Mouse (Mus musculus) kidney, embryonic 15.5 days (tissue): ENCODE results near the gene Pdlim7. TPM values are rescaled to one million over a fixed set of nuclear protein-coding genes. Genes with fewer than 3 reads are reported as not detected.

ENCODE experiments used
- ATAC-seq: fragments of 200-750 bp; cut with Nextera tagmentation; replicated peaks from 2 replicates; pipeline ENCODE4 v1.8.0; 2017; ENCODE audit warnings: moderate TSS enrichment; ENCODE audit not compliant: low FRiP score
- H3K27ac ChIP-seq: fragments of 300-500 bp; sonication (generic); 2 replicates; pipeline ENCODE4 v1.5.1; 2015; ENCODE audit warnings: mild to moderate bottlenecking, inconsistent platforms
- H3K27me3 ChIP-seq: fragments of 300-500 bp; sonication (generic); 2 replicates; pipeline ENCODE4 v1.6.1; 2015; ENCODE audit warnings: inconsistent platforms
- H3K36me3 ChIP-seq: fragments of 300-500 bp; sonication (generic); 2 replicates; pipeline ENCODE4 v1.6.1; 2015; ENCODE audit warnings: inconsistent platforms
- H3K4me1 ChIP-seq: fragments of 300-500 bp; sonication (generic); 2 replicates; pipeline ENCODE4 v1.6.1; 2015; ENCODE audit warnings: inconsistent platforms
- H3K4me2 ChIP-seq: fragments of 300-500 bp; sonication (generic); 2 replicates; pipeline ENCODE4 v1.6.1; 2015; ENCODE audit warnings: moderate library complexity, mild to moderate bottlenecking, inconsistent platforms
- H3K4me3 ChIP-seq: fragments of 300-500 bp; sonication (generic); replicated peaks from 2 replicates; pipeline ENCODE4 v1.5.1; 2015; ENCODE audit warnings: mild to moderate bottlenecking, inconsistent platforms
- H3K9ac ChIP-seq: fragments of 300-500 bp; sonication (generic); 2 replicates; pipeline ENCODE4 v1.6.1; 2015; ENCODE audit warnings: mild to moderate bottlenecking, inconsistent platforms
- H3K9me3 ChIP-seq: fragments of 300-500 bp; sonication (generic); replicated peaks from 2 replicates; pipeline ENCODE4 v1.6.1; 2016; ENCODE audit warnings: inconsistent platforms
- WGBS: fragments of 180-500 bp; shearing (Covaris S2); methylation state at CpG from one replicate; pipeline ENCODE4 v1.1.7; 2015; ENCODE audit warnings: mixed read lengths; 5-methylcytosine and 5-hydroxymethylcytosine counted together
- polyA plus RNA-seq: library from polyadenylated mRNA; unstranded; fragments of >200 nt; fragmentation: Nextera tagmentation; extraction: Ambion mirVana; gene quantifications from 2 replicates; pipeline ENCODE4 v1.2.1, GENCODE M21; 2015

Gene Pdlim7
- polyA plus RNA-seq, 1 experiment from 2014 or later = 169 TPM

DNA sequence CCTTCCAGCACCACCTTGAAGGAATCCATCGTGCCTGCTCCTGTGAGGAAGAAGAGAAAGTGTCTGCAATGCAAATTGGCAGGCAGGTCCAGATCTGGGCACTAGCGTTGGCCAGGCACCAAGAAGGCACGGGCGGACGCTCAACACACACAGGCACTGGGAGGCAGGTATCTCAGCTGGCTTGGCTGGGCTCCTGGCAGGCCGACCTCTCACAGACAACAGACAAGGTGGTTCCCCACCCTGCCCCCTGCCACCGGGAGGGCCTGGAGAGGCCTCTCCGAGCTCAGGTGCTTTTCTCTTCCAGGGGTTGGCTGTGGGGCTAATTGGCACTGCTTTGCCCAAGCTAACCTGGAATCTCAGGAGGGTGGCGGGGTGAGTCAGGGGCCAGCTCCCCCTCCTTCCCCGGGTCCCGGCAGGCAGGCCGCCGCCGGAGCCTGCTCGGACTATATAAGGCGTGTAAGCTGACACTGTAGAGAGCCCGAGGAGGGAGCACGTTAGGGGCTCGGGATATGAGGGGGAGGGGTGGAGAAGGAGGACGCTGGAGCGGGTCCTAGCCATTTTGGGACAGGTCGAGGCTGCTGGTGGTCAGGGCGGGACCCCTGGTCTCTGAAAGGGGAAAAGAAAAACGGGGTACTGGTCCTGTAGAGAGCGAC lies 971 bp downstream of the Pdlim7 start:
- Histone ChIP-seq H3K27ac (peak overlapping the region; percentile 94), H3K4me3 (peak overlapping the region; percentile 89), H3K36me3 (peaks cover 30% of the 10 kb centered on the region), H3K4me1 (peaks cover 37% of the 10 kb centered on the region), H3K9me3 (no peaks in the 10 kb centered on the region), H3K27me3 (peaks cover 8% of the 10 kb centered on the region; the same call in 1 of the 2 replicates), H3K9ac (peak overlapping the region; percentile 82), H3K4me2 (peak overlapping the region; percentile 89)
- 2% methylated on average over 25 of the region's 25 CpGs for WGBS
- ATAC-seq = peak; percentile 69

DNA sequence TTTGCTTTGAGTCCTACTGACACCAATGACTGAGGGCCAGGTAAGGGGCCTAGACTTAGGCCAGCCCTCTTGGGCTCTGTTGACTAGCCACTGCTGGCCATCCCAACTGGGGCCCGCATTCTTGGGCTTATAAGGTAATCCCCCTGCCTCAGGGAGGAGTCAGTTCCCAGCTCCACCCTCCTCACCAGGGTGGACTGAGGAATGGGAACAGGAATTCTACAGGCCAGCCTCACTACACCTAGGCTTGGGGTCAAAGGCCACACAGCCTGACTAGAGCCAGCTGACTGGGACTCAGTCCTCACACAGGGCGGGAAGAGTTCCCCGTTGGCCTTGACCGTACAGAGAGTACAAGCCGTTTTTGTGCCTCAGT lies 2.0 kb downstream of the Pdlim7 start:
- ATAC-seq = no peak
- no peak overlapping the region for H3K9ac ChIP-seq
- 35% methylated on average over 5 of the region's 5 CpGs for WGBS

DNA sequence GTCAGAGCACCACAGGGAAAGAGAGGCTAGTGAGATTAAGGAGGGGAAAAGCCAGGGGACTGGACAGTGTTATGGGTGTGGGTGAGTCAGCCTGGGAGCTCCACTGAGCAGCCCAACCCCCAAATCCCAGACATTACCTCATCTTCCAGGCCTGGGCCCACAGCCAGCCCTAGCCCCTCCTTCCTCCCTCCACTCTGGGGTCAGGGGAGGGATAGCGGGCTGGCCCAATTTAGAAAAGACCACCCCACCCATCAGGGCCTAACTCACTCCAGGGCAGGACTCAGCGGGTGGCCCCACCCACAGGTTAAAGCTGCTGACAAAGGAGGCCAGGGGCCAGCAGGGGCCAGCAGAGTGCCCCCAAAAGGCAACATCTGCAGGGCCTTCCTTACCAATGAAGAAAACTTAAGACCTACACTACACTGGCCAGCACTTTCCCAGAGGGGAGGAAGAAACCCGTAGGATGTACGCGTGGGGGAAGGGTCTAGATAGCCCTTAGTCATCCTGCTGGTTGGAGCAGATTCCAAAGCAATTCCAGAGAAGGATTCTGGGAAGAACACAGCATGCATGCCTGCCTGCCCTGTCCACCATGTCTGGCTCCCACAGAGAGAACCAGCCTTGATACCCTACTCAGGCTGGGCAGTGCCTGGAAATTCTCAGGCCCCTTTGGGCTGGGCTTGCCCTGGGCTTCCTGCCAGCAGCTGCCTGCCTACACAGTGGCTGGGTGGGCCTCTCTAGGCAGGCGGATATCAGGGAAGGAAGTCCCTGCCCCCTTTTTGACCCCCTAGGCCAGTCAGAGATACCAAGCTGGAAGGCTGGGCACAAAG lies 2.6 kb downstream of the Pdlim7 start:
- Histone ChIP-seq H3K4me1 (peaks cover 37% of the 10 kb centered on the region), H3K9ac (no peak overlapping the region), H3K27ac (peak overlapping the region; percentile 94), H3K4me3 (peak overlapping the region; percentile 89), H3K9me3 (no peaks in the 10 kb centered on the region), H3K27me3 (peaks cover 8% of the 10 kb centered on the region; the same call in 1 of the 2 replicates), H3K36me3 (peaks cover 46% of the 10 kb centered on the region), H3K4me2 (peak overlapping the region; percentile 89)
- peak; percentile 82 for ATAC-seq
- WGBS = 14% methylated on average over 6 of the region's 6 CpGs

More for the DNA sequence above, 2.0 kb downstream of the Pdlim7 start:
- Histone ChIP-seq H3K27me3 (peaks cover 8% of the 10 kb centered on the region; the same call in 1 of the 2 replicates), H3K4me2 (peak overlapping the region; percentile 89), H3K9me3 (no peaks in the 10 kb centered on the region), H3K4me1 (peaks cover 37% of the 10 kb centered on the region), H3K4me3 (peak overlapping the region; percentile 89), H3K27ac (peak overlapping the region; percentile 94), H3K36me3 (peaks cover 40% of the 10 kb centered on the region)

DNA sequence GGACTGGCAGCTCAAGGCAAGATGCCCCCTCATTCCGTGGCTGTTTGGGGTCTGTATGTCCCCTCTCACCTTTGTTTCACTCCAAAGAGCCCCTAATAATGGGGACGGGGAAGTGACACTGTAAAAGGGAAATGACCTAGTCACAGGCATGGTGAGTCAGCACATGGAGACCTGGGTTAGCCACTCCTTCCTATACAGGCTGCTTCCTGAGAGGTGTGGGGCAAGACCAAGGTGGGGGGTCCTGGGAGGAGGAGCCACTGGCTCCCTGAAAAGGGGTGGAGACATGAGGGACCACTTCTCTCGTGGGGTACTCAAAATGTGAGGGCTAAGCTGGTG lies 3.2 kb downstream of the Pdlim7 start:
- peak overlapping the region; percentile 89 for H3K4me2 ChIP-seq
- ATAC-seq = no peak
- peak overlapping the region; percentile 89; the same call in 1 of the 2 replicates for H3K4me3 ChIP-seq
- peaks cover 6% of the 10 kb centered on the region; the same call in 1 of the 2 replicates for H3K27me3 ChIP-seq
- H3K4me1 ChIP-seq = peaks cover 37% of the 10 kb centered on the region
- 26% methylated on average over 3 of the region's 3 CpGs for WGBS
- no peaks in the 10 kb centered on the region for H3K9me3 ChIP-seq
- H3K9ac ChIP-seq = no peak overlapping the region
- peaks cover 52% of the 10 kb centered on the region for H3K36me3 ChIP-seq
- H3K27ac ChIP-seq = peak overlapping the region; percentile 94

DNA sequence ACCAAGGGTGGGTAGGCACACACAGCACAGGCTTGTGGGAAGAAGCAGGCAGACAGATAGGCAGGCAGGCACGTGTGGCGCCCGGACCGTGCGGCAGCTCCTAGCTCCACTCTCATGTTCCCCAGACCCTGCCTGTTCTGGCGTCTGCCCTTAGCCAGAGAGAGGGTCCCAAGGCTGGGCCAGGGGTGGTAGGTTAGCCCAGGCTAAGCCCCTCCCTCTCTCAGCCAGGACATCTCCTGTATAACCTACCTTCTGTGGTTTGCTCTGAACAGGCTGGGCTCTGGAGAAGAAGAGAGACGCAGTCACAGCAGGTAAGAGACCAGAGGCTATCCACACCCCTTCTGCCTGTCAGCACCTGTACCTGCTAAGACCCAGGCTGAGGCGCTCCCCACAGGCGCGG lies 4.9 kb downstream of the Pdlim7 start:
- no peaks in the 10 kb centered on the region for H3K9me3 ChIP-seq
- peaks cover 70% of the 10 kb centered on the region for H3K36me3 ChIP-seq
- H3K4me3 ChIP-seq = no peak overlapping the region
- peaks cover 33% of the 10 kb centered on the region for H3K4me1 ChIP-seq
- H3K27ac ChIP-seq = no peak overlapping the region
- no peak overlapping the region for H3K9ac ChIP-seq
- H3K27me3 ChIP-seq = no peaks in the 10 kb centered on the region
- no peak overlapping the region for H3K4me2 ChIP-seq
- 95% methylated on average over 10 of the region's 10 CpGs for WGBS
- no peak for ATAC-seq

DNA sequence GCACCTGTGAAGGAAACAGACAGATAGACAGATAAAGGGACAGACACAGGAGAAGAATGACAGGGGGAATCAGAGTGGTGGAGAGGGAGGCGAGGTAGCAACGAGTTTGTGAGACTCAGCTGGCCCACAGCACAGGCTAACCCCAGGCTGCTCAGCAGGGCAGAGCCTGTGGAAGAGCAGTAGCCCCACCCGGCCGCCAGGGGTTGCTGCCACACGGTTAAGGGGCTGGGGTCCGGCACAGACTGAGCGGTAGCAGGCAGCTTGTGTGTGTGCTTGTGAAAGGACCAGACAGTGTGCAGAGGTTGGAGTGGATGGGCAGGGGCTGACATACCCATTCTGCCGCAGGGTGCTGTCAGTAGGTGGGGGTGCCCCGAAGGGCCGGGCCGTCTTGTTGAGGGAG lies 5.6 kb downstream of the Pdlim7 start:
- Histone ChIP-seq H3K4me3 (no peak overlapping the region), H3K4me2 (no peak overlapping the region), H3K4me1 (peaks cover 31% of the 10 kb centered on the region), H3K27ac (no peak overlapping the region), H3K27me3 (no peaks in the 10 kb centered on the region), H3K9me3 (no peaks in the 10 kb centered on the region), H3K36me3 (peaks cover 76% of the 10 kb centered on the region), H3K9ac (no peak overlapping the region)
- 71% methylated on average over 11 of the region's 11 CpGs for WGBS
- ATAC-seq = no peak

DNA sequence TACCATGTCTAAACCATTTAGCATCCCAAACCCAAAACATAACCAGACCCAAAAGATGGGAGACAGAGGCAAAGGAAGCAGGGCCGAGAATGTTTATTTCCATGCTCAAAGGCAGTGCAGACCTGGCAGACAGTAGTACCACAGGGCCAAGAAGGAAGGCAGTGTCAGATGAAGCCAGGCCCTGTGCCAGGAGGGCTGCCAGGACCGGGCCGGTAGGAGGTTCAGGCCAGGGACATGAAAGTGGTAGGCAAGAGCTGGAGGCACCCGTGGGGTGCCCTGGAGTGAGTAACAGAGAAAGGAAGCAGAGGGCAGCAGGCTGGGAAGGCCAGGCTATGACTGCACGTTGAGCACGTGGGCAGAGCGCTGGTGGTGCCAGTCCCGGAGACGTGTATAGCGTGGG lies 6.8 kb downstream of the Pdlim7 start:
- H3K27ac ChIP-seq = no peak overlapping the region
- no peak for ATAC-seq
- 94% methylated on average over 10 of the region's 10 CpGs for WGBS
- no peaks in the 10 kb centered on the region for H3K9me3 ChIP-seq
- H3K4me2 ChIP-seq = no peak overlapping the region
- H3K4me3 ChIP-seq = no peak overlapping the region
- peaks cover 21% of the 10 kb centered on the region for H3K4me1 ChIP-seq
- no peak overlapping the region for H3K9ac ChIP-seq
- peaks cover 88% of the 10 kb centered on the region for H3K36me3 ChIP-seq
- H3K27me3 ChIP-seq = no peaks in the 10 kb centered on the region

DNA sequence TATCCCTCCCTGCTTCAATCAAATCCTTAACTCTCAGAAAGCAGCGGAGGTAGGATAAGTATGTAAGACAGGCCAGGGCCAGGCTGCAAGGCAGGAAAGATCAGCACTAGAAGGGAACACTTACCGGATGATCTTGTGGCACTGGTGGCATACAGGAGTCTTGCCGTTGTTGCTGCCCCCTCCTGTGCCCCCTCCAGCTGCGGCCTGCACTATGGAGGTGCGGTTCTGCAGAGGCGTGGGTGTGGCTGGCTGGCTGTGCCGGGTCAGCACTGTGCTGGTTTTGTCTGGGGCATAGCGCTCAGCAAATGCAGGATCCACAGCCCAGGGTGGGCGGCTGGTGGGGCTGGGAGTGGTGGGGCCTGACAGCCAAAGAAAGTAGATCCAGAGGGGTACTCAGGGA lies 7.7 kb downstream of the Pdlim7 start:
- H3K4me3 ChIP-seq = no peak overlapping the region
- no peak for ATAC-seq
- no peak overlapping the region for H3K4me2 ChIP-seq
- no peaks in the 10 kb centered on the region for H3K9me3 ChIP-seq
- peaks cover 13% of the 10 kb centered on the region for H3K4me1 ChIP-seq
- 91% methylated on average over 9 of the region's 9 CpGs for WGBS
- no peak overlapping the region for H3K27ac ChIP-seq
- H3K36me3 ChIP-seq = peaks cover 97% of the 10 kb centered on the region
- H3K9ac ChIP-seq = no peak overlapping the region
- H3K27me3 ChIP-seq = no peaks in the 10 kb centered on the region

DNA sequence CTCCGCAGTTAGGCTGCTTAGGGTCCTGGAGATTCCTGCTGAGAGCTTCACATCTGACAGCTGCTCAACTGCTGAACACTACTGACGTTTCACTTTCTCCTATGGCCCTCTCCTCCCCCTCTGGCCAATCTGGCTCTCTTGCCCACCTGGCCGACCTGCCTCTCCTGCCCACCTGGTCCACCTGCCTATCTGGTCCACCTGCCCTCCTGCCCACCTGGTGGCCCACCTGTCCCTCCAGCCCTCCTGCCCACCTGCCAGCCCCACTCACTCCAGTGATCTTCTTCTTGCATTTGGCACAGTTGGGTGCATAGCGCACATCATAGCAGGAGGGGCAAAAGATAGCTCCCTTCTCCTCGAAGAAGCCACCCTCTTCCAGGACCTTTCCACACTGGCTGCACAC lies 9.1 kb downstream of the Pdlim7 start:
- Histone ChIP-seq H3K4me2 (no peak overlapping the region), H3K27ac (no peak overlapping the region), H3K27me3 (no peaks in the 10 kb centered on the region), H3K4me3 (no peak overlapping the region), H3K9me3 (no peaks in the 10 kb centered on the region), H3K4me1 (no peaks in the 10 kb centered on the region), H3K9ac (no peak overlapping the region), H3K36me3 (peaks cover 100% of the 10 kb centered on the region)
- WGBS = 83% methylated on average over 5 of the region's 5 CpGs
- no peak for ATAC-seq

DNA sequence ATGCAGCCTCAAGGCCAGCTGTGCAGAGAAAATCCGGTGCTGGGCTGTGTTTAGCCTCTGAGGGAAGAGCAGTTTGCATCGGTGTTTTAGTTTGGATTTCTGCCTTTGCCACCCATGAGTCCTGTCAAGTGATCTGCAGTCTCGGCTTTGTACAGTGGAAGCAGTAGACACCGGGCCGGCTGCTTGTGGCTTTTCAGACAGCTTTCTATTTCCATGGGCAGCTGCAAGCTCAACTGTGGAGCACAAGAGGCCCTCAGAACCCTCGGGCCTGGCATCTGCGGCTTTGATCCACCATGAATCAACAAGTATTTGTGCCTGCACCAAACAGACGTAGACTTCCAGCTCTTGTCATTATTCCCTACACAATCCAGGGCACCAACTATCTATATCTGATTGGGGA lies 11.1 kb downstream of the Pdlim7 start:
- Histone ChIP-seq H3K27me3 (no peaks in the 10 kb centered on the region), H3K27ac (no peak overlapping the region), H3K9me3 (no peaks in the 10 kb centered on the region), H3K4me3 (no peak overlapping the region), H3K4me1 (no peaks in the 10 kb centered on the region), H3K9ac (no peak overlapping the region), H3K36me3 (peaks cover 98% of the 10 kb centered on the region), H3K4me2 (no peak overlapping the region)
- ATAC-seq = no peak
- WGBS = 93% methylated on average over 8 of the region's 8 CpGs

DNA sequence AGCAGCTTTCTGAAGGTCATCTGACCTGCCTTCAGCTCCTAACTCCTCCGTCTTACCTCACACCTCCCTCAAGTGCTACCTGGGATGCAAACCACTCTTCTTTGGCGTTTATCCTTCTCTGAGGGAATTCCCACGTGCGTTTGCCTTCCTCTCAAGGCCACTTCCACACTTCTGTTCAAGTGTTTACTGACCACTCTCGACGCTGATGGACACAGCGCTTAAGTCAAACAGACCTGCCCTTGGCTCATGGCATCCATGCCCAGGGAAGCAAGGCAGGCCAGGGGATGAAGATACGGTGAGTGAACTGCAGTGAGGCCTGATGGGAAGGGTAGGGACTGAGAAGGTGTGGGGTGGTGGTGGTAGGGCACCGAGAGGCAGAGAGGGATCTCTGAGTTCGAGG lies 12.9 kb downstream of the Pdlim7 start:
- peaks cover 6% of the 10 kb centered on the region; the same call in 1 of the 2 replicates for H3K4me1 ChIP-seq
- no peak for ATAC-seq

DNA sequence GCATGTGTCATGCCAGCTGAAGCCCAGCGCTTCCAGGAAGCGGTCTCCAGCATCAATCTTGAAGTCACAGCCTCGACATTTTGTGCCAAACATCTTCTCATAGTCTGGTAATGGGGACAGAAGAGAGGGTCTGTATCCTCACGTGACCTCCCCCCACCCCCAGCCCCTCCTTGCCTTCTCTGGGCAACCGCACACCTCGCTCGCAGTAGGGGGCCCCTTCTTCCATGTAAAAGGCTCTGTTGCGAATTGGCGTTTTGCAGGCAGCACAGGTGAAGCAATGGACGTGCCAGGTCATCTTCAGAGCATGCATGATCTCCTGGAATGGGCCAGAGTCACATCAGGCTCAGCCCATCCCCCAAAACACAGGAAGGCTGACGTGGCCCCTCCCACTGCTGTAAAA lies 14.6 kb downstream of the Pdlim7 start:
- Histone ChIP-seq H3K36me3 (peaks cover 74% of the 10 kb centered on the region), H3K9me3 (no peaks in the 10 kb centered on the region), H3K27ac (no peak overlapping the region), H3K4me1 (peaks cover 17% of the 10 kb centered on the region), H3K4me3 (no peak overlapping the region), H3K27me3 (no peaks in the 10 kb centered on the region), H3K4me2 (no peak overlapping the region), H3K9ac (no peak overlapping the region)
- 65% methylated on average over 11 of the region's 11 CpGs for WGBS
- ATAC-seq = no peak

More for the DNA sequence above, 12.9 kb downstream of the Pdlim7 start:
- Histone ChIP-seq H3K9me3 (no peaks in the 10 kb centered on the region), H3K4me3 (no peak overlapping the region), H3K27me3 (no peaks in the 10 kb centered on the region), H3K36me3 (peaks cover 90% of the 10 kb centered on the region), H3K4me2 (no peak overlapping the region), H3K9ac (no peak overlapping the region), H3K27ac (no peak overlapping the region)
- WGBS = 76% methylated on average over 10 of the region's 10 CpGs
